Mouse (Mus musculus) CH12.LX (cell line): Measurements from ENCODE around the gene Trim80. TPM values are rescaled to one million over a fixed set of nuclear protein-coding genes. Genes with fewer than 3 reads are reported as not detected.

Source experiments
- DNase-seq: peaks from one replicate; pipeline ENCODE4 v3.0.0-alpha.2; 2013; ENCODE audit errors: extremely low read depth
- H3K27ac ChIP-seq: 2 replicates; pipeline ENCODE4 v1.5.1; 2012; ENCODE audit warnings: low read depth, mild to moderate bottlenecking, control low read depth, moderate library complexity; ENCODE audit not compliant: insufficient read depth
- H3K27me3 ChIP-seq: replicated peaks from 2 replicates; pipeline ENCODE3; 2012; ENCODE audit warnings: inconsistent platforms
- H3K36me3 ChIP-seq, 2 experiments: replicated peaks in 1 of 2; 2 replicates each; pipeline versions ENCODE3 to v1.6.1; 2012; ENCODE audit warnings: inconsistent platforms in 1 of 2, low read length in 1 of 2, mild to moderate bottlenecking in 1 of 2, mixed read lengths in 1 of 2, moderate library complexity in 1 of 2; ENCODE audit not compliant: control insufficient read depth in 1 of 2, insufficient read depth in 1 of 2
- H3K4me1 ChIP-seq, 2 experiments: 2 replicates each; pipeline ENCODE4 v1.6.1; 2012; ENCODE audit warnings: inconsistent platforms in 1 of 2, moderate library complexity in 1 of 2; ENCODE audit not compliant: insufficient read depth in 2 of 2, control insufficient read depth in 1 of 2
- H3K4me2 ChIP-seq: 2 replicates; pipeline ENCODE4 v1.6.1; 2012; ENCODE audit warnings: low read depth, mild to moderate bottlenecking, control low read depth; ENCODE audit not compliant: poor library complexity, insufficient read depth, severe bottlenecking
- H3K4me3 ChIP-seq, 3 experiments: fragments of 150-350 bp in 1 of 3; sonication (generic) in 1 of 3; replicated peaks in 1 of 3; 2 replicates each; pipeline versions ENCODE3 to v1.5.1; 2011 to 2012; ENCODE audit warnings: low read depth in 2 of 3, low read length in 2 of 3, mild to moderate bottlenecking in 2 of 3, moderate library complexity in 2 of 3, control low read depth in 1 of 3, improper control_type of control experiment in 1 of 3, inconsistent platforms in 1 of 3, mixed read lengths in 1 of 3; ENCODE audit not compliant: poor library complexity in 1 of 3
- H3K79me2 ChIP-seq: replicated peaks from 2 replicates; pipeline ENCODE4 v1.6.1; 2012; ENCODE audit warnings: mild to moderate bottlenecking, moderate library complexity; ENCODE audit not compliant: control insufficient read depth, poor library complexity, insufficient read depth, severe bottlenecking; ENCODE audit errors: extremely low read depth
- H3K9ac ChIP-seq: 2 replicates; pipeline ENCODE4 v1.6.1; 2012; ENCODE audit warnings: low read depth, mild to moderate bottlenecking, control low read depth, moderate library complexity; ENCODE audit not compliant: insufficient read depth
- H3K9me3 ChIP-seq: replicated peaks from 2 replicates; pipeline ENCODE3; 2012; ENCODE audit warnings: low read length, inconsistent platforms, mixed read lengths
- CHD1 ChIP-seq: IDR thresholded peaks from 2 replicates; pipeline ENCODE4 v1.6.1; 2012; ENCODE audit warnings: low read depth, low read length, improper control_type of control experiment, inconsistent platforms
- ETS1 ChIP-seq: conservative IDR thresholded peaks from 2 replicates; pipeline ENCODE4 v1.6.1; 2012; ENCODE audit warnings: low read depth, mild to moderate bottlenecking, inconsistent platforms, low read length, improper control_type of control experiment, moderate library complexity
- HCFC1 ChIP-seq: IDR thresholded peaks from 2 replicates; pipeline ENCODE4 v1.6.1; 2012; ENCODE audit warnings: low read depth, mild to moderate bottlenecking, inconsistent platforms, low read length, improper control_type of control experiment
- IRF4 ChIP-seq: IDR thresholded peaks from 2 replicates; pipeline ENCODE4 v1.6.1; 2014; ENCODE audit warnings: low read depth, mild to moderate bottlenecking, inconsistent platforms, low read length, improper control_type of control experiment
- JUN ChIP-seq: IDR thresholded peaks from 2 replicates; pipeline ENCODE4 v1.6.1; 2011; ENCODE audit warnings: low read depth, mild to moderate bottlenecking, low read length, improper control_type of control experiment, moderate library complexity; ENCODE audit not compliant: insufficient read depth
- KAT2A ChIP-seq: IDR thresholded peaks from 2 replicates; pipeline ENCODE4 v1.6.1; 2012; ENCODE audit warnings: low read length, improper control_type of control experiment, inconsistent platforms; ENCODE audit not compliant: insufficient replicate concordance
- MAZ ChIP-seq: IDR thresholded peaks from 2 replicates; pipeline ENCODE4 v1.6.1; 2012; ENCODE audit warnings: low read depth, mild to moderate bottlenecking, inconsistent platforms, low read length, improper control_type of control experiment, moderate library complexity
- MEF2A ChIP-seq: IDR thresholded peaks from 2 replicates; pipeline ENCODE4 v1.6.1; 2014; ENCODE audit warnings: low read depth, mild to moderate bottlenecking, inconsistent platforms, low read length, improper control_type of control experiment, borderline replicate concordance
- MXI1 ChIP-seq: IDR thresholded peaks from 2 replicates; pipeline ENCODE4 v1.6.1; 2011; ENCODE audit warnings: mild to moderate bottlenecking, low read depth, low read length, improper control_type of control experiment
- MYC ChIP-seq: IDR thresholded peaks from 2 replicates; pipeline ENCODE4 v1.6.1; 2011; ENCODE audit warnings: low read depth, mild to moderate bottlenecking, improper control_type of control experiment, low read length
- NELFE ChIP-seq: IDR thresholded peaks from 2 replicates; pipeline ENCODE4 v1.6.1; 2011; ENCODE audit warnings: low read depth, low read length, improper control_type of control experiment
- PAX5 ChIP-seq: IDR thresholded peaks from 2 replicates; pipeline ENCODE4 v1.6.1; 2012; ENCODE audit warnings: low read length, inconsistent platforms, mixed read lengths
- RAD21 ChIP-seq: IDR thresholded peaks from 2 replicates; pipeline ENCODE4 v1.6.1; 2011; ENCODE audit warnings: low read depth, mild to moderate bottlenecking, low read length, improper control_type of control experiment, moderate library complexity
- SIN3A ChIP-seq: IDR thresholded peaks from 2 replicates; pipeline ENCODE4 v1.6.1; 2012; ENCODE audit warnings: low read length, improper control_type of control experiment, inconsistent platforms
- TBP ChIP-seq: conservative IDR thresholded peaks from 2 replicates; pipeline ENCODE4 v1.6.1; 2011; ENCODE audit warnings: low read depth, low read length, improper control_type of control experiment
- TCF12 ChIP-seq: IDR thresholded peaks from 2 replicates; pipeline ENCODE4 v1.6.1; 2014; ENCODE audit warnings: low read depth, mild to moderate bottlenecking, inconsistent platforms, low read length, improper control_type of control experiment
- USF1 ChIP-seq: IDR thresholded peaks from 2 replicates; pipeline ENCODE4 v1.6.1; 2014; ENCODE audit warnings: low read depth, mild to moderate bottlenecking, inconsistent platforms, low read length, improper control_type of control experiment
- USF2 ChIP-seq: conservative IDR thresholded peaks from 2 replicates; pipeline ENCODE4 v1.6.1; 2011; ENCODE audit warnings: low read depth, low read length, improper control_type of control experiment
- dilution Hi-C: fragments of 300-500 bp; cut with MboI; formaldehyde crosslinking; loops from 2 replicates; pipeline ENCODE4 v1.14.3; 2020; ENCODE audit warnings: low sequenced_read_pairs; ENCODE audit not compliant: extremely low pct_unique_long_range_greater_than_20kb, extremely low pct_ligation_motif_present
- in situ Hi-C: fragments of 300-500 bp; cut with MboI; formaldehyde crosslinking; loops from 3 replicates; pipeline ENCODE4 v1.14.3; 2019; ENCODE audit warnings: low sequenced_read_pairs, low pct_ligation_motif_present, low pct_unique_long_range_greater_than_20kb, mixed read lengths
- polyA plus RNA-seq: library from polyadenylated mRNA; unstranded; fragments of >175 nt; gene quantifications from 2 replicates; pipeline ENCODE4 v1.2.1, GENCODE M21; 2012; ENCODE audit warnings: low read depth; ENCODE audit not compliant: insufficient read length
- total RNA-seq, 2 experiments: library from RNA; depleted of rRNA; stranded (reverse); fragments of 300-350 nt in 1 of 2; fragments of >200 nt in 1 of 2; gene quantifications; 2 replicates each; pipeline ENCODE4 v1.2.3; 2012 to 2014

Gene Trim80
- total and polyA plus RNA-seq, 3 experiments: not detected

DNA sequence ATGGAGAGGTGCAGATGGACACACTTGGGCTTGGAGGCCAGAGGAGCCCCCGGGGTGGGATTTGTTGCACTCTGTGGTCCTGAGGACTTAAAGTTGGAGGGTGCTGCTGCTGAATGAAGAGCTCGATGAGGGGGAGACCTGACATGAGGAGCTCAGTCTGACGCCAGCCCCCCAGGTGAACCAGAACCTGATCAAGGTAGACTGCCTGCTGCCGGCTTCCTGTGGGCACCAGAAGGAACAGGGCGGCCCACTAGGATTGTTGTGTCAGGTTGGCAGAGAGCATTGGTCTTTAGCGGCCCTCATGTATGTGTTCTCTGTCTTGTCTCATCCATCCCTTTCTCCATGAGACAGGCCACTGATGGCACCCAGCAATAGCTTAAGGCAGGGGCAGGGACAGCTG, 34.6 kb upstream of the Trim80 start:
- Histone ChIP-seq H3K4me3 (no peak overlapping the region), H3K9me3 (no peaks in the 10 kb centered on the region), H3K27ac (no peak overlapping the region), H3K9ac (no peak overlapping the region), H3K4me1 (peaks cover 6 to 26% of the 10 kb centered on the region in 2 experiments; a peak in 3 of 4 replicates), H3K36me3 (peaks cover 20 to 56% of the 10 kb centered on the region in 2 experiments), H3K79me2 (0 out of 2 replicates have a peak, but pooled peaks cover 2% of the 10 kb centered on the region), H3K27me3 (peaks cover 4% of the 10 kb centered on the region), H3K4me2 (no peak overlapping the region)
- DNase-seq: no peak
- TF ChIP-seq USF1 (no peak), NELFE (no peak), MAZ (no peak), HCFC1 (no peak), MEF2A (no peak), RAD21 (no peak), MYC (no peak), MXI1 (no peak), CHD1 (no peak), ETS1 (no peak), TCF12 (no peak), KAT2A (no peak), PAX5 (no peak), SIN3A (no peak), JUN (no peak), USF2 (no peak)
- in situ Hi-C loops (no loop called here), dilution Hi-C loops (no loop called here)

DNA sequence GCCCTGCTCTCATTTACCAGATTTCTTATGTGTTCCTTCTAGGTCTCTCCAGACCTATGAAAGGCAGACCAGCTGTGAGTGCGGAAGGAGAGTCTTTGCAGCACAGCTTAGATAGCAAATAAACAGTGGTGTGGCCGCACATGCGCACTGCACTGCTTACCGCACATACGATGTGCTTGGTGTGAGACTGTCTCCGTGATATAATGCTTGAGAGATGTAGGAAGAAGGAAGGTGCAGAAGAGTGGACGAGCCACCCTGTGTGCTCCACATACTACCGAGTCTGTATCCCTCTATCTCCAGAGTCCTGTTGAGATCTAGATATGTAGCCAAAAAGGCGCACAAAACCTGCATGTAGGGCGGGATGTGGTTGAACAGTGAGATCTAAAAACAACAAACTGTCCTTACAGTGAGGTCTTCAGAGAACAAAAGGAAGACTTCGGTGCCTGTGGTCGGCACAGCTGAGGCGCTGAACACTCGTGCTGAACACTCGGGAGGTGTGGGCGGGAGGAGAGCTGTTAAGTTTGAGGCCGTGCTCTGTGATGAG, 33.4 kb upstream of the Trim80 start:
- Histone ChIP-seq H3K27ac (no peak overlapping the region), H3K4me3 (no peak overlapping the region), H3K9ac (no peak overlapping the region), H3K4me1 (peaks cover 6 to 38% of the 10 kb centered on the region in 2 experiments; a peak in 3 of 4 replicates), H3K9me3 (no peaks in the 10 kb centered on the region), H3K79me2 (0 out of 2 replicates have a peak, but pooled peaks cover 2% of the 10 kb centered on the region), H3K36me3 (peaks cover 24 to 63% of the 10 kb centered on the region in 2 experiments), H3K4me2 (no peak overlapping the region), H3K27me3 (no peaks in the 10 kb centered on the region)
- TF ChIP-seq MXI1: no peak
- TF ChIP-seq IRF4: no peak
- no peak for TF ChIP-seq TBP
- no peak for TF ChIP-seq TCF12
- TF ChIP-seq CHD1: no peak
- DNase-seq: no peak
- dilution Hi-C loops (no loop called here), in situ Hi-C loops (no loop called here)
